Mouse (Mus musculus) heart, embryonic 15.5 days (tissue): ENCODE data around the gene Ube2u. TPM values are rescaled to one million over a fixed set of nuclear protein-coding genes. Genes with fewer than 3 reads are reported as not detected.
A peak's percentile ranks its signal among the peaks of the same experiment; 100 is the strongest.
"Not testable (repeated sequence)": the region's sequence is repeated elsewhere in the genome, so short reads cannot be mapped to it uniquely, and the experiment has no call there.

Experiments
- ATAC-seq: fragments of 200-750 bp; cut with Nextera tagmentation; replicated peaks from 2 replicates; pipeline ENCODE4 v1.8.0; 2017; ENCODE audit warnings: low read depth, moderate TSS enrichment; ENCODE audit not compliant: insufficient number of reproducible peaks, insufficient read depth, low FRiP score
- H3K27ac ChIP-seq: fragments of 300-500 bp; sonication (generic); 2 replicates; pipeline ENCODE4 v1.5.1; 2015; ENCODE audit warnings: mild to moderate bottlenecking, inconsistent platforms
- H3K27me3 ChIP-seq: fragments of 300-500 bp; sonication (generic); 2 replicates; pipeline ENCODE4 v1.6.1; 2015; ENCODE audit warnings: inconsistent platforms
- H3K36me3 ChIP-seq: fragments of 300-500 bp; sonication (generic); 2 replicates; pipeline ENCODE4 v1.6.1; 2015; ENCODE audit warnings: mild to moderate bottlenecking, inconsistent platforms
- H3K4me1 ChIP-seq: fragments of 300-500 bp; sonication (generic); replicated peaks from 2 replicates; pipeline ENCODE4 v1.6.1; 2015; ENCODE audit warnings: inconsistent platforms
- H3K4me2 ChIP-seq: fragments of 300-500 bp; sonication (generic); 2 replicates; pipeline ENCODE4 v1.6.1; 2015; ENCODE audit warnings: inconsistent platforms, mild to moderate bottlenecking, moderate library complexity
- H3K4me3 ChIP-seq: fragments of 300-500 bp; sonication (generic); 2 replicates; pipeline ENCODE4 v1.5.1; 2015; ENCODE audit warnings: mild to moderate bottlenecking, inconsistent platforms
- H3K9ac ChIP-seq: fragments of 300-500 bp; sonication (generic); 2 replicates; pipeline ENCODE4 v1.6.1; 2015; ENCODE audit warnings: mild to moderate bottlenecking, inconsistent platforms
- H3K9me3 ChIP-seq: fragments of 300-500 bp; sonication (generic); replicated peaks from 2 replicates; pipeline ENCODE4 v1.6.1; 2016; ENCODE audit warnings: inconsistent platforms
- WGBS: fragments of 180-500 bp; shearing (Covaris S2); methylation state at CpG from one replicate; pipeline ENCODE4 v1.1.7; 2015; ENCODE audit warnings: mixed read lengths; 5-methylcytosine and 5-hydroxymethylcytosine counted together
- polyA plus RNA-seq: library from polyadenylated mRNA; unstranded; fragments of >200 nt; fragmentation: Nextera tagmentation; extraction: Ambion mirVana; gene quantifications from 2 replicates; pipeline ENCODE4 v1.2.1, GENCODE M21; 2015

The Ube2u gene
- polyA plus RNA-seq, result 0.18 TPM in 2 replicates

DNA sequence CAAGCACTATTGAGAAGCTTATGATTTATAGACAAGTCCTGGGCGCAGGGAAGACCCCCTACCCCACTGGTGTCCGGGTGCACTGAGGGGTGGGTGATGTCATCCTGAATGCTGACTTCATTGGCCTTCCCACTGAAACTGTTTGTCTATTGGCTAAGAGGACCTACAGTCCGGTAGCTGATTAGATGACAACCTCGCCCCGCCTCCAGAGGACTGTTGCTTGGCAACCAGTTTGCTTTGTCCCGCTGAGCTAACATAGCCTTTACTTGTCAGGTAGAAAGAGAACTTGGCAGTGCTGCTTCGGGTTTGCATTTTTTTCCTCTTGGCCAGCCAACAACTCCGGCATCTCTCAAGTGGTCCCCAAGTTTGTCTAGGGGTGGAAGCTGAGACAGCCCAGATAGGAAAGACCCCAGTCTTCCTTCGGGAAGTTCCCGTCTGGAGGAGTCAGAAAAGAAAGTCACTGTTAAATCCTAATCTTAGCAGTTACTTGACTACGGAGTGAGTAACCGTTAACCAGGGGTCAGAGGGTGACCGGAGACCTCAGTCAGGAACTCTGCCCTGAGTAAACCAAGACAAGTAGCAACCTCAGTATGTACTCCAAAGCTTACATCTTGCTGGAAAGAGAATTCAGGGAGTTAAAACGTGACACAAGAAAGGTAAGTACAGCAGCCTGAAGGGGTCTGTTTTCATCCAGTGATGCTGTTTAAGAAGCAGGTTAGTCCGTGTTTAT, at the start of gene Ube2u:
Gene Ube2u, plus strand, starts transcription at position 258 of the 730 bp plus-strand sequence.
- 0 out of 2 replicates have a peak, but pooled peaks have one; percentile 27 for ATAC-seq

DNA sequence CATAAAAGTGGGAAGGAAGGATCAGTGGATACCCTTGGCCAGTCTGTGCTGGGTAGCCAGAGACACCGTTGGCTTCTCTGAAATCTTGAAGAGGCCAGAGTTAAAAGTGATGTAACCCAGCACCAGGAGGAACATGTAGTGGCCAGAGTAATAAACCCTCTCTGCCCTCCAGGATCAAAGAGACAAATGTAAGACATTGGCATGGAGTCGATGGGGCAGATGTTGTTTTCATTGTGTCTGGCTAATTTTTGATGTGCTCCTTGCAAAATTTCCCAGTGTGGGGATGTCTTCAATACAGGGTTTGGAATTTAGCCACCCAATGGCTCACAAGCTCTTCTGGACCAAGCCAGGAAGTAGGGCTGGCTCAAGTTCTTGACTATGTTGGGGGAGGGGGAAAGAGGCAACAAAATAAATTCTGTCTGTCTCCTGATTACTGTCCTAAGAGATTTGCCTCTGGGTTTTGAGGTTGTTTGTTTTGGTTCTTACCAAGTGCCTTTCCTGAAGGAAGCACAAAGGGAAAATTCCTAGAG, 49.2 kb upstream of the Ube2u start:
- Histone ChIP-seq H3K36me3 (no peaks in the 10 kb centered on the region), H3K27me3 (no peaks in the 10 kb centered on the region), H3K9ac (no peak overlapping the region), H3K4me3 (no peak overlapping the region), H3K4me1 (no peaks in the 10 kb centered on the region), H3K4me2 (no peak overlapping the region), H3K27ac (no peak overlapping the region), H3K9me3 (no peaks in the 10 kb centered on the region)
- WGBS, result 74% methylated on average over 2 of the region's 2 CpGs
- ATAC-seq, result no peak

More for the DNA sequence above, at the start of gene Ube2u:
- H3K4me3 ChIP-seq, result peak within 1 kb of the TSS; percentile 36
- H3K4me1 ChIP-seq, result no peaks in the 10 kb centered on the region; the same call in 1 of the 2 replicates
- no peaks in the 10 kb centered on the region for H3K9me3 ChIP-seq
- no peak within 1 kb of the TSS for H3K27ac ChIP-seq
- WGBS, result 30% methylated on average over 15 of the region's 15 CpGs
- H3K36me3 ChIP-seq, result no peaks in the 10 kb centered on the region
- peak within 1 kb of the TSS; percentile 57 for H3K4me2 ChIP-seq
- no peaks in the 10 kb centered on the region for H3K27me3 ChIP-seq
- no peak within 1 kb of the TSS for H3K9ac ChIP-seq

DNA sequence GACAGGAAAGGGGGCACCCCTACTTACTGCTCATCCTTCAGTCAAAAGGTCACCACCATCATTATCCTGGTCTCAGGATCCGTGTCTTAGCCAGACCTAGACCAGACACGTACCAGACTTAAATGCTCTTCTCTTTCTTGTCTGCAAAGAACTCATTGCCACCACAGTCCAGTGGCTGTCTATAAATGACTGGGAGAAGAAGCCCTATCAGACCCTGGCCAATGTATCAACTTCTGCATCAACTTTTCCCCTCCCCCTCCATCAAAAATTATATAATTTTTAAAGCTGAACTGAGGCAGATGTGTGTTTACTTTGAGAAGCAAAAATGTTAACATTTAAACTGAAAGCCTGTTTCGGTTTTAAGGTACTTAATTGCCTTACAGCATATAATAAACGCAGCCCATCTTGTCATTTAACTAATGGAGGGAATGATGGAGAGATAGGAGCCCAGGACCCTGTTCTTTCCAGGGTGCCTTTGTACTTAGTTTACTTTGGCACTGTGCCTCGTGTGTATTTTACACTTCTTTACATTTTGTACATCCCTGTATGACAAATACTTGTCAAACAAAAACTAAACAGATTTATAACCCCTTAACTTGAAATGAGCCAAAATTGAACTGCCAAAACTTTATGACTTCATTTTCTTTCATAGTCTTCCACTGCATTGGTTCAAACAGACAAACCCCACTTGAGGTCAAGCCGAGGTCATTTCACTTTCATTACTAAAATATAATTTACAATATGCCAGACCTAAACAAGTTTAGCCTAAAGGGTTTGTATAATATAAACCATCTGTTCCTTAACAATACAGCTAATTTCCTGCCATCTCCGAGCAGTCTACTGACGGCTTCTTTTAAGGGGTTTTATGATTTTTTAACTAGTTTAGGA, 43.1 kb upstream of the Ube2u start:
- 63% methylated on average over 8 of the region's 8 CpGs for WGBS
- no peaks in the 10 kb centered on the region for H3K27me3 ChIP-seq
- H3K4me3 ChIP-seq, result no peak overlapping the region
- H3K9me3 ChIP-seq, result no peaks in the 10 kb centered on the region
- no peaks in the 10 kb centered on the region for H3K4me1 ChIP-seq
- H3K36me3 ChIP-seq, result peaks cover under 1% of the 10 kb centered on the region; the same call in 1 of the 2 replicates
- H3K9ac ChIP-seq, result no peak overlapping the region
- no peak for ATAC-seq
- no peak overlapping the region for H3K27ac ChIP-seq
- H3K4me2 ChIP-seq, result no peak overlapping the region

DNA sequence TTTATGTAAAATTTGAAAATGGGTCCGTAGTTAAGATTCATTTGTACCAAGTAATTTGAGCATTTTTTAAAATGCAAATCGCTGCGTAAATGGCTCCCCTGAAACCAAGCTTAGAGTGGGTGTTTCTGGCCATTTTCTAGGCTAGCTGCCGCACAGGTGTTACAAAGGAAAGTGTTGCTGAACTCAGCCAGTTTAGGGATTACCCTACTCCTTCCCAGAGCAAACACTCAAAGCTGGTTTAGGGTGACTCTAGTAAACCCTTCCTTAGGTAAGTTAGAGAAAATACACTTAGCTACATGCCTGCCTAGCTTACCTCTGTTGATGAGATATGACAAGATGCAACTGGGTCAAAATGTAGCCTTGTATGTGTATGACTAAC, 42.5 kb upstream of the Ube2u start:
- no peak overlapping the region for H3K9ac ChIP-seq
- no peaks in the 10 kb centered on the region for H3K9me3 ChIP-seq
- H3K27ac ChIP-seq, result no peak overlapping the region
- H3K4me1 ChIP-seq, result no peaks in the 10 kb centered on the region
- peaks cover 6% of the 10 kb centered on the region for H3K36me3 ChIP-seq
- no peak overlapping the region for H3K4me3 ChIP-seq
- WGBS, result 76% methylated on average over 4 of the region's 4 CpGs
- ATAC-seq, result no peak
- H3K4me2 ChIP-seq, result no peak overlapping the region
- no peaks in the 10 kb centered on the region for H3K27me3 ChIP-seq

DNA sequence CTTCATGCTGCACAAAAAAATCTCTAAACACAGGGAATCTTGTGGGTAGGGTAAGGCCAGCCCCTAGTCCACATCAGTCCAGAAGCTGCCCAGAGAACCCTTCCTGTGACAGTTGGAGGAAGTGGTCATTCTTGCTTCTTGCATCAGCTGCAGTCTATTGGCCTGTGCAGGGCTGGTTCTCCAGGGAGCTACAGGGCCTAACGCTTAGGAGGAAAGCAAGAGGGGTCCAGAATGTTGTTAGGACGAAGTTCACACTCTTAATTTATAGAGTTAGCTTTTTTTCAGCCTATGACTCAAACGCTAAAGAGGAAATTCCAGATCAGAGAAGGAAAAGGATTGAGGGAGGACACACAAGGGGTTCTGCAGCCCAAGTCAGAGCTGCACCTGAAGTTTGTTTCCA, 31.8 kb upstream of the Ube2u start:
- 63% methylated on average over 3 of the region's 3 CpGs for WGBS
- H3K4me1 ChIP-seq, result no peaks in the 10 kb centered on the region
- H3K9me3 ChIP-seq, result no peaks in the 10 kb centered on the region
- H3K9ac ChIP-seq, result no peak overlapping the region
- H3K4me2 ChIP-seq, result no peak overlapping the region
- H3K27ac ChIP-seq, result no peak overlapping the region
- H3K27me3 ChIP-seq, result no peaks in the 10 kb centered on the region
- peaks cover 2% of the 10 kb centered on the region for H3K36me3 ChIP-seq
- H3K4me3 ChIP-seq, result no peak overlapping the region
- ATAC-seq, result no peak

DNA sequence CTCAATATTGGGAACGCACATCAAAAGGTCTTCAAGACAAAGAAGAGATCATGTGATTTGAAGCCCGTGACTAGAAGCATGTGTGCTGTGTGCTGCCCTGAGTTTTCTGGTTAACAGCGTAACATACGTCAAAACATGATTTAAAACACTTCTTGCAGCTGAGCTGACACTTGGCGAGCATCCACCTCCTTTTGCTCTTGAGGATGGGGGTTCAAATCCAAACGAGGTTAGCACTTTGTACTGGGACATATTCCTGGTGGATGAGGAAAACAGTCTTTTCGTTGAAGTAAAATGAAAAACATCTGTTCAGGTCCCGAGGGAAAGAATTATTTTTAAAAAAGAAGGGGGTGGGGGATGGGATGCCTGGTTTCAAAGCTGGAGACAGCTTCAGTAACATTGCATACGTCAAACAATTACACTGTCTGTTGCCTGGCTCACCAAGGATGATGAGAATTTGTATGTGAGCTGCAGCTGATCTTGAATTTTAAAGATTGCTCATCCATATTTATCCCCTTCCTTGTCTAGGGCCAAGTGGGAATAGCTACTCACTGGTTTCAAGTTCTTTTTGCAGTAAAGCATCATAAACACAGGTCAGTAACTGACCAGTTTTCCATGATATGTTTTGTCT, 16.0 kb upstream of the Ube2u start:
- H3K36me3 ChIP-seq, result no peaks in the 10 kb centered on the region
- no peak overlapping the region for H3K27ac ChIP-seq

DNA sequence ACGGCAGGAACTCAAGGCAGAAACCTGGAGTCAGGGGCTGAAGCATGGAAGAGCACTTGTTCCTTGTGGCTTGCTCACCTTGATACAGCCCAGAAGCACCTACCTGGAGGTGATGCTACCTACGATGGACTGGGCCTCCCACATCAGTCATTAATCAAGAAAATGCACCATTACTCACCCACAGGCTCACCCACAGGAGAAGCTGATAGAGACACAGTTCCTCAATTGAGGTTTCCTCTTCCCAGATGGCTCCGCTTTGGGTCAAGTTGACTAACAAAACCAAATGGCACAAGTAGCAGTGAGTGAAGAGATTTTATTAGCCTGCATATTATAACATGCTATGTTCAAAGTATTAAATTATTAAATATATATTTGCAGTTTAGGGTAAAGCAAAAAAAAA, 9.8 kb downstream of the Ube2u start:
- 87% methylated on average over 3 of the region's 3 CpGs for WGBS
- H3K4me1 ChIP-seq, result no peaks in the 10 kb centered on the region
- no peak for ATAC-seq

More for the DNA sequence above, 16.0 kb upstream of the Ube2u start:
- WGBS, result 55% methylated on average over 9 of the region's 9 CpGs
- no peak overlapping the region for H3K9ac ChIP-seq
- H3K9me3 ChIP-seq, result no peaks in the 10 kb centered on the region
- no peak for ATAC-seq
- no peak overlapping the region for H3K4me2 ChIP-seq
- no peaks in the 10 kb centered on the region for H3K4me1 ChIP-seq
- no peaks in the 10 kb centered on the region for H3K27me3 ChIP-seq
- H3K4me3 ChIP-seq, result no peak overlapping the region

DNA sequence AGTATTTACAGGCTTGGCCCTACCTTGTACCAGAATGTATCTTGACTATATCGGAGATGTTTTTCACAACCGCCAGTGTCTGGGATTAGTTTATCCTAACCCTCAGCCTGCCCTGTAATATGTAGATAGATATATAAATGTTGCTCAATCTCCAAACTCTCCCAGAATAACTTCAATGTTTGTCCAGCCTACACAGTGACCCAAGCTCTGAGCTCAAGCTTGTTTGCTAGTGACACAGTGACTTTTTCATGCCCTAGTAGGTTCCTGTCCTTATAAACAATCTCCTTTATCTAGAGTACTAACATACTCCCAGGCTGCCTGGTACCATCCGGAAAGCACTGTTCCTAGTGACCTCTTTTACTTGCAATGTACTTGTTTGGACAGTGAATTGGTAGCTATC, 16.5 kb downstream of the Ube2u start:
- Histone ChIP-seq H3K27ac (no peak overlapping the region), H3K9me3 (no peaks in the 10 kb centered on the region), H3K27me3 (no peaks in the 10 kb centered on the region), H3K9ac (no peak overlapping the region), H3K4me3 (no peak overlapping the region), H3K4me2 (no peak overlapping the region), H3K36me3 (no peaks in the 10 kb centered on the region), H3K4me1 (no peaks in the 10 kb centered on the region)
- no peak for ATAC-seq
- 92% methylated on average over 3 of the region's 3 CpGs for WGBS

More for the DNA sequence above, 9.8 kb downstream of the Ube2u start:
- Histone ChIP-seq H3K9ac (no peak overlapping the region), H3K27ac (no peak overlapping the region), H3K4me2 (no peak overlapping the region), H3K27me3 (no peaks in the 10 kb centered on the region), H3K36me3 (no peaks in the 10 kb centered on the region), H3K4me3 (no peak overlapping the region), H3K9me3 (no peaks in the 10 kb centered on the region)

DNA sequence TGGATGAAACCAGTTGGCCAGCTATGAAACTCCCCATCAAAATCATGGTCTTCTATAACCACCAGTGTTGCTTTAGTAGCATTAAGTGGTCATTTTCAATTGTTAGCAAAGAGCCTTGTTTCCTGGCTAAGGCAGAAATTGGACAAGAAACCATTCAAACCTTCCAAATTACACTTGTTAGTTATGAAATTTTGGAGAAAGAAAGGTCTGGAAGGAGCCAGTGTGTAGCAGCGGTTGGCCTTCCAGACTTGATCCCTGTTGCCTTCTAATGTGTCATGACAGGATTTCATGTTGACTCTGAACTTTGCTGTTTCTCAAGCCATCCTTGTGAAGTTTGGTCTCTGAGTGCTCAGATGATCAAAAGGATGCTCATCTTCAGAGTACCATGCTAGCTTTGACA, 17.9 kb downstream of the Ube2u start:
- Histone ChIP-seq H3K9ac (no peak overlapping the region), H3K27me3 (no peaks in the 10 kb centered on the region), H3K4me1 (no peaks in the 10 kb centered on the region), H3K9me3 (no peaks in the 10 kb centered on the region), H3K36me3 (no peaks in the 10 kb centered on the region), H3K27ac (no peak overlapping the region), H3K4me3 (no peak overlapping the region), H3K4me2 (no peak overlapping the region)
- ATAC-seq, result no peak
- WGBS, result 73% methylated on average over 1 of the region's 1 CpGs

DNA sequence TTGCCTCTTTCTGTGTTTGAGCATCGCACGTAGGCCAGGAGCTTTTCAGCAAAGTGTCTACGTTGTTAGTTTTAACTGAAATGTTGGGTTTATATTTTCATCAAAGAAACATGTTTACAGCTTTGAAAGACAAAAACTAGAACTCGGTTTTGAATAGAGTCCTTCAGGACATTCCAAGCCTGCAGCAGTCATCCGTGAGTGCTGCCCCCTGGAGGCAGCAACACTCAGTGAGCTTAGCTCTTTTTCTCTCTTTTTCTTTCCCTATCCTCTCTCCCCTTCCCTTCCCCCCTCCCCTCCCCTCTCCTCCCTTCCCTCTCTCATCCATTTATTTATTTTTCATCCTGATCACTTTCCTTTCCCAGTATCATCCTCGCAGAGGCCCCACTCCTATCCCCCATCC, 19.5 kb downstream of the Ube2u start:
- H3K4me2 ChIP-seq, result no peak overlapping the region
- no peaks in the 10 kb centered on the region for H3K4me1 ChIP-seq
- no peaks in the 10 kb centered on the region for H3K27me3 ChIP-seq
- no peak overlapping the region for H3K9ac ChIP-seq
- H3K9me3 ChIP-seq, result no peaks in the 10 kb centered on the region
- 57% methylated on average over 6 of the region's 6 CpGs for WGBS
- H3K36me3 ChIP-seq, result no peaks in the 10 kb centered on the region
- ATAC-seq, result no peak
- no peak overlapping the region for H3K27ac ChIP-seq
- H3K4me3 ChIP-seq, result no peak overlapping the region

DNA sequence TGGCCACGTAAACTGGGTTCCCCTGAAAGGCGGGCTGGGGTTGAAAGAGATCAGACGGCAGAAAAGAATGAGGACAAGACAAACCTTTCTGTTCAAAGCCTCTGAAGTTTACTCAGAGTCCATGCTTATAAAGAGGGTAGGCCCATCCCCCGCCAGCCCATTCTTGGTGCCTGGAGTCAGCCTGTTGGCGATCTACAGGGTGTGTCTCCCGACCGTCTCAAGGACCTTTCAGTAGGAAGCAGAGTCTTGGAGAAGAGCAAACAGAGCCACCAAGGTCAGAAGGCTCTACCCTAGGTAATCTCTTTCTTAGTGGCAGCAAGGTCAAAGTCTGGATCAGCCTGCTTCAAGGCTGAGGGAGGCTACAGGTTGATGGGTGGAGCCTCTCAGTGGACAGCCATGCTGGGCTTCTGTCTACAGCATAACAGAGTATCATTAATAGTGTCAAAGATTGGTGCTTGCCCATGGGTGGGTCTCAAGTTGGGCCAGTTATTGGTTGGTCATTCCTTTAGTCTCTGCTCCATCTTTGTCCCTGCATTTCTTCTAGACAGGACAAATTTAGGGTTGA, 20.5 kb downstream of the Ube2u start:
- H3K4me2 ChIP-seq, H3K27me3 ChIP-seq, H3K27ac ChIP-seq, H3K9ac ChIP-seq, ATAC-seq, H3K36me3 ChIP-seq, H3K4me1 ChIP-seq, H3K4me3 ChIP-seq, H3K9me3 ChIP-seq: not testable (repeated sequence)
- WGBS, result 84% methylated on average over 7 of the region's 7 CpGs
